Mouse (Mus musculus) adrenal gland, postnatal 36 days (tissue): ENCODE measurements around the gene Pglyrp2. TPM values are rescaled to one million over a fixed set of nuclear protein-coding genes. Genes with fewer than 3 reads are reported as not detected.

Experiments
- microRNA-seq: library from miRNA; unstranded; fragments of <30 nt; microRNA quantifications from one replicate; pipeline ENCODE4 v1.2.0, GENCODE M21; 2021
- total RNA-seq, 2 experiments: library from RNA; stranded (reverse); gene quantifications; 2 replicates each; pipeline ENCODE4 v1.2.3; 2021

The Pglyrp2 gene
- total RNA-seq, 2 experiments from 2014 or later: 0.16 TPM; not detected in 1

Small RNA genes lying within 50 kb of the gene (microRNA-seq; reads per million reads assigned to microRNA genes)
- gene Gm22201: not detected

Other genes with a start within 250 kb of the Pglyrp2 start
- gene Ephx3, start 234.6 kb downstream of the Pglyrp2 start, total RNA-seq: under 1 TPM in 1 of 2 experiments, not detected in 1; 0.33 TPM
- gene Brd4, start 139.4 kb downstream of the Pglyrp2 start, total RNA-seq: 100 to 1,000 TPM in 1 of 2 experiments, 10 to 100 TPM in 1; 90.3 to 112 TPM
- gene Akap8, start 102.9 kb downstream of the Pglyrp2 start, total RNA-seq: 10 to 100 TPM; 55.1 to 77.5 TPM
- 100 to 1,000 TPM in 1 of 2 experiments, 10 to 100 TPM in 1; 81.2 to 102 TPM for gene Akap8l, start 73.6 kb downstream of the Pglyrp2 start, total RNA-seq
- 10 to 100 TPM; 48.5 to 49.9 TPM for gene Wiz, start 34.7 kb downstream of the Pglyrp2 start, total RNA-seq
- 1 to 10 TPM; 1.2 to 1.8 TPM for gene Rasal3, start 20.6 kb downstream of the Pglyrp2 start, total RNA-seq
- not detected for gene Cyp4f39, start 28.6 kb upstream of the Pglyrp2 start, total RNA-seq
- 1 to 10 TPM; 6.9 to 8.8 TPM for gene Cyp4f17, start 81.9 kb upstream of the Pglyrp2 start, total RNA-seq
- gene Cyp4f16, start 112.4 kb upstream of the Pglyrp2 start, total RNA-seq: 10 to 100 TPM; 10.1 to 12.4 TPM
- gene Cyp4f37, start 197.1 kb upstream of the Pglyrp2 start, total RNA-seq: not detected
- gene Cyp4f40, start 234.7 kb upstream of the Pglyrp2 start, total RNA-seq: not detected